Mouse (Mus musculus): ENCODE measurements around the gene Ticam1. TPM values are rescaled to one million over a fixed set of nuclear protein-coding genes. Genes with fewer than 3 reads are reported as not detected.
"Not testable (repeated sequence)": the region's sequence is repeated elsewhere in the genome, so short reads cannot be mapped to it uniquely, and the experiment has no call there.

Gene Ticam1
- polyA plus RNA-seq, 1 experiment from 2014 or later = 4.1 TPM

- H3K4me1 ChIP-seq = peaks cover 59% of the 10 kb centered on the region
- no peaks in the 10 kb centered on the region for H3K27me3 ChIP-seq (replicated peaks)
- H3K4me2 ChIP-seq = peak overlapping the region; percentile 99
- H3K36me3 ChIP-seq = peaks cover 58% of the 10 kb centered on the region
- ATAC-seq = no peak
- H3K9me3 ChIP-seq (replicated peaks) = no peaks in the 10 kb centered on the region
- H3K27ac ChIP-seq = no peak overlapping the region
- H3K4me3 ChIP-seq = peak overlapping the region; percentile 85; the same call in 1 of the 2 replicates
- peak overlapping the region; percentile 37; the same call in 1 of the 2 replicates for H3K9ac ChIP-seq
- 81% methylated on average over 10 of the region's 10 CpGs for WGBS (ENCODE audit: insufficient replicate concordance)
Measured at GRCm38 (mm10) chr17:56259301-56260037, 17.1 kb downstream of the Ticam1 start.

GRCm38 (mm10) chr17:56258812-56259211 is 17.8 kb downstream of the Ticam1 start:
- not testable (repeated sequence) for ATAC-seq; H3K9me3 ChIP-seq (replicated peaks); H3K27me3 ChIP-seq (replicated peaks); H3K27ac ChIP-seq
- Histone ChIP-seq H3K9ac (peak overlapping the region; percentile 37; the same call in 1 of the 2 replicates), H3K4me3 (peak overlapping the region; percentile 85), H3K36me3 (peaks cover 58% of the 10 kb centered on the region), H3K4me2 (peak overlapping the region; percentile 99), H3K4me1 (peaks cover 59% of the 10 kb centered on the region)
- 60% methylated on average over 2 of the region's 2 CpGs for WGBS (ENCODE audit: insufficient replicate concordance)

- H3K4me1 ChIP-seq = peaks cover 59% of the 10 kb centered on the region
- ATAC-seq; H3K9ac ChIP-seq; H3K27me3 ChIP-seq (replicated peaks); H3K9me3 ChIP-seq (replicated peaks); H3K27ac ChIP-seq: not testable (repeated sequence)
- WGBS (ENCODE audit: insufficient replicate concordance) = 81% methylated on average over 19 of the region's 19 CpGs
- peak overlapping the region; percentile 99 for H3K4me2 ChIP-seq
- H3K36me3 ChIP-seq = peaks cover 57% of the 10 kb centered on the region
- H3K4me3 ChIP-seq = peak overlapping the region; percentile 85
Measured at GRCm38 (mm10) chr17:56258269-56258668, 18.3 kb downstream of the Ticam1 start.

GRCm38 (mm10) chr17:56257181-56257894 is 19.2 kb downstream of the Ticam1 start:
- Histone ChIP-seq H3K27ac (peak overlapping the region; percentile 95), H3K4me2 (peak overlapping the region; percentile 99), H3K9me3 (replicated peaks) (no peaks in the 10 kb centered on the region), H3K36me3 (peaks cover 48% of the 10 kb centered on the region), H3K27me3 (replicated peaks) (no peaks in the 10 kb centered on the region), H3K4me1 (peaks cover 56% of the 10 kb centered on the region), H3K9ac (peak overlapping the region; percentile 78), H3K4me3 (peak overlapping the region; percentile 85)
- no peak for ATAC-seq
- WGBS (ENCODE audit: insufficient replicate concordance) = 5% methylated on average over 58 of the region's 58 CpGs

GRCm38 (mm10) chr17:56256239-56256881 is 20.2 kb downstream of the Ticam1 start, which contains the start of gene Fem1a:
Gene Fem1a, plus strand, starts transcription at chr17:56256810.
- ATAC-seq = peak; percentile 88
- Histone ChIP-seq H3K4me1 (peaks cover 47% of the 10 kb centered on the region), H3K27me3 (replicated peaks) (no peaks in the 10 kb centered on the region), H3K9me3 (replicated peaks) (no peaks in the 10 kb centered on the region), H3K36me3 (peaks cover 38% of the 10 kb centered on the region), H3K9ac (peak within 1 kb of the TSS; percentile 78), H3K4me3 (peak within 1 kb of the TSS; percentile 85), H3K27ac (peak within 1 kb of the TSS; percentile 95), H3K4me2 (peak within 1 kb of the TSS; percentile 99)
- WGBS (ENCODE audit: insufficient replicate concordance) = under 1% methylated on average over 28 of the region's 28 CpGs

- H3K9ac ChIP-seq = peak overlapping the region; percentile 68
- WGBS (ENCODE audit: insufficient replicate concordance) = under 1% methylated on average over 32 of the region's 32 CpGs
- ATAC-seq = peak; percentile 86
Measured at GRCm38 (mm10) chr17:56255863-56256238, 20.7 kb downstream of the Ticam1 start.

GRCm38 (mm10) chr17:56255429-56255828 is 21.2 kb downstream of the Ticam1 start:
- no peak for ATAC-seq
- Histone ChIP-seq H3K36me3 (peaks cover 29% of the 10 kb centered on the region), H3K4me1 (peaks cover 40% of the 10 kb centered on the region), H3K27ac (0 out of 2 replicates have a peak overlapping the region, but pooled peaks have one; percentile 37), H3K27me3 (replicated peaks) (no peaks in the 10 kb centered on the region), H3K4me3 (peak overlapping the region; percentile 18), H3K9ac (no peak overlapping the region), H3K4me2 (peak overlapping the region; percentile 52), H3K9me3 (replicated peaks) (no peaks in the 10 kb centered on the region)
- WGBS (ENCODE audit: insufficient replicate concordance) = 17% methylated on average over 9 of the region's 9 CpGs

More at GRCm38 (mm10) chr17:56255863-56256238, 20.7 kb downstream of the Ticam1 start:
- peaks cover 44% of the 10 kb centered on the region for H3K4me1 ChIP-seq
- no peaks in the 10 kb centered on the region for H3K9me3 ChIP-seq (replicated peaks)
- peak overlapping the region; percentile 95 for H3K27ac ChIP-seq
- H3K4me2 ChIP-seq = peak overlapping the region; percentile 99
- no peaks in the 10 kb centered on the region for H3K27me3 ChIP-seq (replicated peaks)
- H3K36me3 ChIP-seq = peaks cover 33% of the 10 kb centered on the region
- peak overlapping the region; percentile 85 for H3K4me3 ChIP-seq

- Histone ChIP-seq H3K4me2 (no peak overlapping the region), H3K9me3 (replicated peaks) (no peaks in the 10 kb centered on the region), H3K4me3 (no peak overlapping the region), H3K36me3 (peaks cover 22% of the 10 kb centered on the region), H3K4me1 (peaks cover 33% of the 10 kb centered on the region), H3K9ac (no peak overlapping the region), H3K27ac (no peak overlapping the region), H3K27me3 (replicated peaks) (no peaks in the 10 kb centered on the region)
- ATAC-seq = no peak
- 82% methylated on average over 4 of the region's 4 CpGs for WGBS (ENCODE audit: insufficient replicate concordance)
Measured at GRCm38 (mm10) chr17:56254695-56255094, 21.9 kb downstream of the Ticam1 start.

GRCm38 (mm10) chr17:56251136-56251829 is 25.3 kb downstream of the Ticam1 start:
- Histone ChIP-seq H3K9me3 (replicated peaks) (no peaks in the 10 kb centered on the region), H3K27me3 (replicated peaks) (peaks cover 2% of the 10 kb centered on the region; the same call in 1 of the 2 replicates), H3K27ac (no peak overlapping the region), H3K4me2 (no peak overlapping the region), H3K36me3 (no peaks in the 10 kb centered on the region), H3K9ac (no peak overlapping the region), H3K4me3 (no peak overlapping the region), H3K4me1 (peaks cover 8% of the 10 kb centered on the region)
- 6% methylated on average over 6 of the region's 6 CpGs for WGBS (ENCODE audit: insufficient replicate concordance)
- ATAC-seq = no peak

- H3K36me3 ChIP-seq = no peaks in the 10 kb centered on the region
- H3K27me3 ChIP-seq (replicated peaks) = peaks cover 27% of the 10 kb centered on the region
- H3K4me1 ChIP-seq = peaks cover 5% of the 10 kb centered on the region; the same call in 1 of the 2 replicates
- WGBS (ENCODE audit: insufficient replicate concordance) = 54% methylated on average over 7 of the region's 7 CpGs
- H3K4me2 ChIP-seq = no peak overlapping the region
- no peaks in the 10 kb centered on the region for H3K9me3 ChIP-seq (replicated peaks)
- no peak for ATAC-seq
- H3K9ac ChIP-seq = no peak overlapping the region
- H3K4me3 ChIP-seq = no peak overlapping the region
- H3K27ac ChIP-seq = no peak overlapping the region
Measured at GRCm38 (mm10) chr17:56245608-56246007, 31.0 kb downstream of the Ticam1 start.
